Mouse (Mus musculus): ENCODE data around the gene Tbx3.

The Tbx3 gene

GRCm38 (mm10) chr5:119679614-119680328 is 9.3 kb downstream of the Tbx3 start:
- DNase-seq (ENCODE audit: low spot score in 2 of 2), result no peak

GRCm38 (mm10) chr5:119680329-119681010 is 10.0 kb downstream of the Tbx3 start:
- no peak for DNase-seq (ENCODE audit: low spot score in 2 of 2)

- DNase-seq (ENCODE audit: low spot score in 2 of 2), result no peak
Observed at GRCm38 (mm10) chr5:119681011-119681832, 10.8 kb downstream of the Tbx3 start.

- DNase-seq (ENCODE audit: low spot score in 2 of 2), result no peak
Observed at GRCm38 (mm10) chr5:119681833-119682210, 11.4 kb downstream of the Tbx3 start.

- DNase-seq (ENCODE audit: low spot score in 2 of 2), result no peak
Observed at GRCm38 (mm10) chr5:119682646-119683515, 12.4 kb downstream of the Tbx3 start.

GRCm38 (mm10) chr5:119683861-119684260 is 13.4 kb downstream of the Tbx3 start:
- DNase-seq (ENCODE audit: low spot score in 2 of 2), result no peak

- no peak for DNase-seq (ENCODE audit: low spot score in 2 of 2)
Observed at GRCm38 (mm10) chr5:119684701-119685391, 14.4 kb downstream of the Tbx3 start.

GRCm38 (mm10) chr5:119685446-119686198 is 15.2 kb downstream of the Tbx3 start:
- DNase-seq (ENCODE audit: low spot score in 2 of 2), result no peak

GRCm38 (mm10) chr5:119686199-119686964 is 15.9 kb downstream of the Tbx3 start:
- no peak for DNase-seq (ENCODE audit: low spot score in 2 of 2)

GRCm38 (mm10) chr5:119687005-119687855 is 16.8 kb downstream of the Tbx3 start:
- no peak for DNase-seq (ENCODE audit: low spot score in 2 of 2)

- DNase-seq (ENCODE audit: low spot score in 2 of 2), result no peak
Observed at GRCm38 (mm10) chr5:119687856-119688206, 17.4 kb downstream of the Tbx3 start.

GRCm38 (mm10) chr5:119688306-119688705 is 17.8 kb downstream of the Tbx3 start:
- no peak for DNase-seq (ENCODE audit: low spot score in 2 of 2)

- no peak for DNase-seq (ENCODE audit: low spot score in 2 of 2)
Observed at GRCm38 (mm10) chr5:119688914-119689420, 18.5 kb downstream of the Tbx3 start.

- no peak for DNase-seq (ENCODE audit: low spot score in 2 of 2)
Observed at GRCm38 (mm10) chr5:119689501-119689900, 19.0 kb downstream of the Tbx3 start.

- peak; percentile 13 to 18 for DNase-seq (ENCODE audit: low spot score in 2 of 2)
Observed at GRCm38 (mm10) chr5:119691075-119691474, 20.6 kb downstream of the Tbx3 start.

- no peak for DNase-seq (ENCODE audit: low spot score in 2 of 2)
Observed at GRCm38 (mm10) chr5:119692425-119692824, 22.0 kb downstream of the Tbx3 start.

- DNase-seq (ENCODE audit: low spot score in 2 of 2), result no peak
Observed at GRCm38 (mm10) chr5:119694914-119695313, 24.4 kb downstream of the Tbx3 start.

- DNase-seq (ENCODE audit: low spot score in 2 of 2), result no peak
Observed at GRCm38 (mm10) chr5:119703031-119703430, 32.6 kb downstream of the Tbx3 start.
